Mouse (Mus musculus) CH12.LX (cell line): ENCODE data around the gene Grm8.

Source experiments
- BHLHE40 ChIP-seq: IDR thresholded peaks from 2 replicates; pipeline ENCODE4 v1.6.1; 2011; ENCODE audit warnings: mild to moderate bottlenecking, low read depth, low read length, improper control_type of control experiment
- CTCF ChIP-seq, 2 experiments: IDR thresholded peaks in 1 of 2; conservative IDR thresholded peaks in 1 of 2; 2 replicates each; pipeline ENCODE4 v1.5.1; 2011 to 2012; ENCODE audit warnings: low read depth in 2 of 2, low read length in 2 of 2, improper control_type of control experiment in 1 of 2, inconsistent platforms in 1 of 2, mild to moderate bottlenecking in 1 of 2, moderate library complexity in 1 of 2
- E2F4 ChIP-seq: IDR thresholded peaks from 2 replicates; pipeline ENCODE4 v1.6.1; 2011; ENCODE audit warnings: low read depth, low read length, improper control_type of control experiment; ENCODE audit not compliant: insufficient replicate concordance
- GABPA ChIP-seq: IDR thresholded peaks from 2 replicates; pipeline ENCODE4 v1.6.1; 2012; ENCODE audit warnings: low read depth, low read length, improper control_type of control experiment, inconsistent platforms; ENCODE audit not compliant: insufficient replicate concordance
- NELFE ChIP-seq: IDR thresholded peaks from 2 replicates; pipeline ENCODE4 v1.6.1; 2011; ENCODE audit warnings: low read depth, low read length, improper control_type of control experiment
- NRF1 ChIP-seq: IDR thresholded peaks from 2 replicates; pipeline ENCODE4 v1.6.1; 2014; ENCODE audit warnings: low read depth, mild to moderate bottlenecking, inconsistent platforms, low read length, improper control_type of control experiment, moderate library complexity
- POLR2A ChIP-seq: IDR thresholded peaks from 2 replicates; pipeline ENCODE4 v1.6.1; 2011; ENCODE audit warnings: low read depth, mild to moderate bottlenecking, improper control_type of control experiment, low read length
- RAD21 ChIP-seq: IDR thresholded peaks from 2 replicates; pipeline ENCODE4 v1.6.1; 2011; ENCODE audit warnings: low read depth, mild to moderate bottlenecking, low read length, improper control_type of control experiment, moderate library complexity
- ZC3H11A ChIP-seq: IDR thresholded peaks from 2 replicates; pipeline ENCODE4 v1.6.1; 2012; ENCODE audit warnings: low read depth, mild to moderate bottlenecking, inconsistent platforms, low read length, improper control_type of control experiment
- ZNF384 ChIP-seq: IDR thresholded peaks from 2 replicates; pipeline ENCODE4 v1.6.1; 2012; ENCODE audit warnings: low read depth, low read length, improper control_type of control experiment, inconsistent platforms

GRCm38 (mm10) chr6:27318575-27318974 is 816.4 kb downstream of the Grm8 start:
- TF ChIP-seq E2F4, result no peak
- TF ChIP-seq ZNF384, result no peak
- no peak for TF ChIP-seq BHLHE40
- TF ChIP-seq POLR2A, result no peak
- TF ChIP-seq ZC3H11A, result no peak
- TF ChIP-seq NRF1, result no peak
- TF ChIP-seq CTCF (conservative IDR thresholded peaks at IDR 0.05 in 1 of 2, IDR thresholded peaks at IDR 0.05 in 1 of 2; ENCODE audit: low read depth in 2 of 2, low read length in 2 of 2), result no peak
- no peak for TF ChIP-seq GABPA
- TF ChIP-seq RAD21, result no peak
- TF ChIP-seq NELFE, result no peak
